Mouse (Mus musculus) midbrain, postnatal 0 days (tissue): ENCODE results near the gene Maml2. TPM values are rescaled to one million over a fixed set of nuclear protein-coding genes. Genes with fewer than 3 reads are reported as not detected.
A peak's percentile ranks its signal among the peaks of the same experiment; 100 is the strongest.

Experiments used
- ATAC-seq: fragments of 200-750 bp; cut with Nextera tagmentation; 2 replicates; pipeline ENCODE4 v1.8.0; 2017; ENCODE audit warnings: moderate number of reproducible peaks, mild to moderate bottlenecking, moderate TSS enrichment, moderate library complexity; ENCODE audit not compliant: low FRiP score
- DNase-seq: peaks from one replicate; pipeline ENCODE4 v3.0.0-alpha.2; 2015; ENCODE audit warnings: low spot score
- H3K27ac ChIP-seq: fragments of 300-500 bp; sonication (generic); 2 replicates; pipeline ENCODE4 v1.5.1; 2014; ENCODE audit warnings: low read depth, mild to moderate bottlenecking, low read length, mixed read lengths
- H3K27me3 ChIP-seq: fragments of 300-500 bp; sonication (generic); 2 replicates; pipeline ENCODE4 v1.6.1; 2014; ENCODE audit warnings: low read length, control low read depth, mixed read lengths; ENCODE audit not compliant: insufficient read depth
- H3K36me3 ChIP-seq: fragments of 300-500 bp; sonication (generic); 2 replicates; pipeline ENCODE4 v1.6.1; 2014; ENCODE audit warnings: low read length, control low read depth, mixed read lengths; ENCODE audit not compliant: insufficient read depth
- H3K4me1 ChIP-seq: fragments of 300-500 bp; sonication (generic); 2 replicates; pipeline ENCODE4 v1.6.1; 2014; ENCODE audit warnings: mild to moderate bottlenecking, control low read depth, antibody characterized with exemption, low read length, mixed read lengths; ENCODE audit not compliant: insufficient read depth
- H3K4me2 ChIP-seq: fragments of 300-500 bp; sonication (generic); 2 replicates; pipeline ENCODE4 v1.6.1; 2014; ENCODE audit warnings: low read depth, mild to moderate bottlenecking, low read length, mixed read lengths; ENCODE audit not compliant: poor library complexity, severe bottlenecking
- H3K4me3 ChIP-seq: fragments of 300-500 bp; sonication (generic); 2 replicates; pipeline ENCODE4 v1.5.1; 2014; ENCODE audit warnings: low read depth, mild to moderate bottlenecking, low read length, moderate library complexity
- H3K9ac ChIP-seq: fragments of 300-500 bp; sonication (generic); replicated peaks from 2 replicates; pipeline ENCODE4 v1.6.1; 2014; ENCODE audit warnings: mild to moderate bottlenecking, low read length, moderate library complexity, mixed read lengths; ENCODE audit not compliant: poor library complexity, severe bottlenecking
- H3K9me3 ChIP-seq: fragments of 300-500 bp; sonication (generic); 2 replicates; pipeline ENCODE4 v1.6.1; 2016; ENCODE audit warnings: low read length, control low read depth
- CTCF ChIP-seq: IDR thresholded peaks from 2 replicates; pipeline ENCODE4 v1.5.1; 2016; ENCODE audit warnings: antibody characterized with exemption, mild to moderate bottlenecking
- WGBS: fragments of 180-500 bp; shearing (Covaris S2); extraction: QIAGEN DNeasy Blood & Tissue Kit; methylation state at CpG from one replicate; pipeline ENCODE4 v1.1.7; 2014; 5-methylcytosine and 5-hydroxymethylcytosine counted together
- polyA plus RNA-seq: library from polyadenylated mRNA; unstranded; fragments of >200 nt; fragmentation: Nextera tagmentation; extraction: Ambion mirVana; gene quantifications from 2 replicates; pipeline ENCODE4 v1.2.1, GENCODE M21; 2015
- total RNA-seq: library from RNA; depleted of rRNA; stranded (reverse); fragments of >200 nt; gene quantifications from 2 replicates; pipeline ENCODE4 v1.2.3, GENCODE M21; 2014

Gene Maml2
- total and polyA plus RNA-seq, 2 experiments from 2014 or later, result 9.1 to 9.2 TPM

- ATAC-seq (no peak; the same call in 1 of the 2 replicates), DNase-seq (peak; percentile 71)
- Histone ChIP-seq H3K27me3 (no peaks in the 10 kb centered on the region), H3K4me3 (no peak overlapping the region), H3K36me3 (no peaks in the 10 kb centered on the region), H3K9ac (no peak overlapping the region), H3K27ac (no peak overlapping the region), H3K4me2 (no peak overlapping the region), H3K9me3 (no peaks in the 10 kb centered on the region), H3K4me1 (no peaks in the 10 kb centered on the region)
- peak; percentile 53 for TF ChIP-seq CTCF
- WGBS, result 75% methylated on average over 3 of the region's 3 CpGs
Observed at GRCm38 (mm10) chr9:13671125-13671769, 373.5 kb downstream of the Maml2 start.

GRCm38 (mm10) chr9:13673304-13673703, 375.5 kb downstream of the Maml2 start:
- no peak for ATAC-seq

GRCm38 (mm10) chr9:13678026-13678425, 380.3 kb downstream of the Maml2 start:
- ATAC-seq (no peak), DNase-seq (no peak)
- H3K9me3 ChIP-seq, result no peaks in the 10 kb centered on the region
- H3K27me3 ChIP-seq, result no peaks in the 10 kb centered on the region
- no peak overlapping the region for H3K27ac ChIP-seq
- H3K4me2 ChIP-seq, result no peak overlapping the region
- TF ChIP-seq CTCF, result no peak
- 93% methylated on average over 2 of the region's 2 CpGs for WGBS
- no peaks in the 10 kb centered on the region for H3K36me3 ChIP-seq
- H3K9ac ChIP-seq, result no peak overlapping the region
- no peaks in the 10 kb centered on the region for H3K4me1 ChIP-seq
- H3K4me3 ChIP-seq, result no peak overlapping the region

More at GRCm38 (mm10) chr9:13673304-13673703, 375.5 kb downstream of the Maml2 start:
- no peak for TF ChIP-seq CTCF
- no peaks in the 10 kb centered on the region for H3K9me3 ChIP-seq
- 84% methylated on average over 2 of the region's 2 CpGs for WGBS
- H3K4me2 ChIP-seq, result no peak overlapping the region
- H3K4me3 ChIP-seq, result no peak overlapping the region
- no peak overlapping the region for H3K9ac ChIP-seq
- no peaks in the 10 kb centered on the region for H3K36me3 ChIP-seq
- no peaks in the 10 kb centered on the region for H3K4me1 ChIP-seq
- no peaks in the 10 kb centered on the region for H3K27me3 ChIP-seq
- H3K27ac ChIP-seq, result no peak overlapping the region
- DNase-seq, result no peak

- H3K27me3 ChIP-seq, result no peaks in the 10 kb centered on the region
- H3K27ac ChIP-seq, result no peak overlapping the region
- H3K9me3 ChIP-seq, result no peaks in the 10 kb centered on the region
- WGBS, result 98% methylated on average over 2 of the region's 2 CpGs
- no peak overlapping the region for H3K4me2 ChIP-seq
- no peak overlapping the region for H3K9ac ChIP-seq
- DNase-seq, result no peak
- no peak overlapping the region for H3K4me3 ChIP-seq
- no peaks in the 10 kb centered on the region for H3K36me3 ChIP-seq
- TF ChIP-seq CTCF, result no peak
- no peak for ATAC-seq
- H3K4me1 ChIP-seq, result no peaks in the 10 kb centered on the region
Observed at GRCm38 (mm10) chr9:13679696-13680095, 381.9 kb downstream of the Maml2 start.

- Histone ChIP-seq H3K4me3 (no peak overlapping the region), H3K27me3 (no peaks in the 10 kb centered on the region), H3K4me1 (no peaks in the 10 kb centered on the region), H3K27ac (peak overlapping the region; percentile 44), H3K4me2 (no peak overlapping the region), H3K36me3 (no peaks in the 10 kb centered on the region), H3K9me3 (no peaks in the 10 kb centered on the region), H3K9ac (no peak overlapping the region)
- WGBS, result 67% methylated on average over 8 of the region's 8 CpGs
- no peak for TF ChIP-seq CTCF
- ATAC-seq (no peak), DNase-seq (no peak)
Observed at GRCm38 (mm10) chr9:13681147-13681546, 383.4 kb downstream of the Maml2 start.

GRCm38 (mm10) chr9:13681581-13682038, 383.9 kb downstream of the Maml2 start:
- no peak overlapping the region for H3K9ac ChIP-seq
- no peaks in the 10 kb centered on the region for H3K4me1 ChIP-seq
- peak overlapping the region; percentile 44 for H3K27ac ChIP-seq
- no peaks in the 10 kb centered on the region for H3K27me3 ChIP-seq
- 16% methylated on average over 8 of the region's 8 CpGs for WGBS
- no peaks in the 10 kb centered on the region for H3K9me3 ChIP-seq
- TF ChIP-seq CTCF, result peak; percentile 77
- ATAC-seq (peak; percentile 93), DNase-seq (peak; percentile 93)
- no peak overlapping the region for H3K4me2 ChIP-seq
- H3K36me3 ChIP-seq, result no peaks in the 10 kb centered on the region
- H3K4me3 ChIP-seq, result no peak overlapping the region
